Mouse (Mus musculus): ENCODE measurements around the gene Adam12.

DNA sequence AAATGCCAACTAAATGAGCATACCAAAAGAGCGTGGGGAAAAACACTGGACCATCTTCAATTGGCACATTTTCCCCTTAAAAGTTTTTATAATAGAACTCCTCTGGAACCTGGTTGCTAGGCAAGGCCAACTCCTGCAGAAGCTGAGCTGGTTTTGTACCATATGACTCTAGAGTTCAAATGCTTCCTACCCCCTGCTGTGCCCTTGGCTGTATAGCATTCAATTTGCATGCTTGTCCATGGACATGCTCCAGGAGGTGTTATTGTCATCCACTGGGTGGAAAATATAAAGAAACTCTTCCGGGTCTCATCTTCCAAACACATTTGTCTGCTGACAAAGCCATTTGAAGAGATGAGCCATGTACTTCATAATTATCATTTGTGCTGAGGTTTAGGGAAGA is 68.2 kb downstream of the Adam12 start:
- TF ChIP-seq CTCF (IDR thresholded peaks at IDR 0.05; ENCODE audit: extremely low read depth, insufficient read depth, insufficient read length, insufficient replicate concordance) (no peak), POLR2A (IDR thresholded peaks at IDR 0.05; ENCODE audit: low read depth, low read length) (no peak)

Measured in spleen, adult 2 months (tissue).